Comparison of ENCODE assay signal across 21 mouse cellular contexts in genomic region chr12:111882852-111883251, GRCm38 (mm10). TPM values are rescaled to one million over a fixed set of nuclear protein-coding genes. Genes with fewer than 3 reads are reported as not detected.
DNase-seq lines count a peak whose midpoint lies in the region; ATAC-seq lines count a peak whose summit lies in the region.
"Had no signal": no experiment of that assay in that cellular context is flagged by ENCODE, and none has a peak within 500 bp of the region (broad histone marks: within the 10 kb centered on the region; RNA-seq: fewer than 3 reads in every experiment).

No protein-coding gene starts in this region.

- intact Hi-C loops in heart, postnatal 10 days (cut with DNase I) = loop anchor here (2.0 kb wide), 1 partner anchor 14 kb away; no protein-coding TSS in a partner anchor

- 10% methylated on average over 4 of the region's 4 CpGs for WGBS in heart, embryonic 14.5 days
- WGBS in intestine, embryonic 15.5 days = 25% methylated on average over 4 of the region's 4 CpGs

- no peaks in the 10 kb centered on the region for H3K9me3 ChIP-seq in heart, embryonic 14.5 days (ENCODE audit: control insufficient read depth, low read length)
- no peaks in the 10 kb centered on the region for H3K9me3 ChIP-seq in intestine, embryonic 15.5 days
- H3K9me3 ChIP-seq: forebrain, embryonic 13.5 days; hindbrain, embryonic 15.5 days; megakaryocyte, embryonic 14.5 days; stomach, embryonic 15.5 days had no signal

- H3K27me3 ChIP-seq in heart, embryonic 14.5 days (ENCODE audit: control insufficient read depth, insufficient read depth, low read length) = no peaks in the 10 kb centered on the region
- no peaks in the 10 kb centered on the region for H3K27me3 ChIP-seq in intestine, embryonic 15.5 days (replicated peaks)
- H3K27me3 ChIP-seq: forebrain, embryonic 13.5 days; hindbrain, embryonic 15.5 days; megakaryocyte, embryonic 14.5 days; stomach, embryonic 15.5 days had no signal

- H3K9ac ChIP-seq in heart, embryonic 14.5 days (ENCODE audit: low read length) = no peak overlapping the region
- no peak overlapping the region for H3K9ac ChIP-seq in intestine, embryonic 15.5 days
- H3K9ac ChIP-seq: forebrain, embryonic 13.5 days; hindbrain, embryonic 15.5 days; liver, embryonic 14.5 days; stomach, embryonic 15.5 days had no signal

- peak; percentile 91 for ATAC-seq in heart, embryonic 14.5 days (ENCODE audit: insufficient number of reproducible peaks, insufficient read depth, low FRiP score, low read depth)
- peak; percentile 70 for ATAC-seq in intestine, embryonic 15.5 days
- ATAC-seq: CD4-positive, CD25-positive, alpha-beta regulatory T cell, adult 4 months; forebrain, embryonic 13.5 days had no signal

- no peak overlapping the region for H3K4me3 ChIP-seq in heart, embryonic 14.5 days (ENCODE audit: control insufficient read depth in 1 of 2, insufficient read depth in 1 of 2, low read depth in 1 of 2, low read length in 2 of 2)
- no peak overlapping the region for H3K4me3 ChIP-seq in intestine, embryonic 15.5 days (replicated peaks)
- H3K4me3 ChIP-seq: erythroblast, embryonic 14.5 days; forebrain, embryonic 13.5 days; hindbrain, embryonic 15.5 days; layer of hippocampus, adult 2 months; megakaryocyte, embryonic 14.5 days; stomach, embryonic 15.5 days had no signal

- H3K27ac ChIP-seq in heart, embryonic 14.5 days (replicated peaks in 1 of 2; ENCODE audit: control insufficient read depth in 1 of 2, insufficient read depth in 1 of 2, low read depth in 2 of 2, low read length in 2 of 2) = peak overlapping the region; percentile 44 to 45
- no peak overlapping the region for H3K27ac ChIP-seq in intestine, embryonic 15.5 days
- H3K27ac ChIP-seq: forebrain, embryonic 13.5 days; hindbrain, embryonic 15.5 days; layer of hippocampus, adult 2 months; liver, embryonic 14.5 days; stomach, embryonic 15.5 days had no signal

- H3K36me3 ChIP-seq in heart, embryonic 14.5 days (ENCODE audit: control insufficient read depth, insufficient read depth, low read length) = no peaks in the 10 kb centered on the region
- H3K36me3 ChIP-seq in intestine, embryonic 15.5 days = no peaks in the 10 kb centered on the region
- H3K36me3 ChIP-seq: hindbrain, embryonic 15.5 days; stomach, embryonic 15.5 days had no signal

- DNase-seq in embryo, embryonic 10 days (ENCODE audit: low spot score) = peak; percentile 26
- no peak for DNase-seq in embryo, embryonic 11 days
- DNase-seq in heart, postnatal 10 days = no peak
- DNase-seq in A20 (ENCODE audit: low read depth, low spot score) = peak; percentile 62
- no peak for DNase-seq in adrenal gland, adult 2 months
- no peak for DNase-seq in right cerebral cortex, postnatal 4 days
- DNase-seq: cerebellum, adult 2 months; kidney, adult 18-20 months; kidney, postnatal 14 days; lung, postnatal 10 days; right cerebral cortex, postnatal 14 days had no signal

- H3K4me1 ChIP-seq in heart, embryonic 14.5 days (ENCODE audit: control insufficient read depth in 2 of 2, insufficient read depth in 2 of 2, low read length in 2 of 2) = peaks cover 3 to 20% of the 10 kb centered on the region in 2 experiments
- H3K4me1 ChIP-seq in intestine, embryonic 15.5 days (replicated peaks) = peaks cover 6% of the 10 kb centered on the region; the same call in 1 of the 2 replicates
- H3K4me1 ChIP-seq: forebrain, embryonic 13.5 days; hindbrain, embryonic 15.5 days; stomach, embryonic 15.5 days had no signal

- H3K4me2 ChIP-seq in heart, embryonic 14.5 days (ENCODE audit: low read length) = 0 out of 2 replicates have a peak overlapping the region, but pooled peaks have one; percentile 15
- no peak overlapping the region for H3K4me2 ChIP-seq in intestine, embryonic 15.5 days (replicated peaks)
- H3K4me2 ChIP-seq: forebrain, embryonic 13.5 days; hindbrain, embryonic 15.5 days; stomach, embryonic 15.5 days had no signal

RNA-seq across cellular contexts. Expression of gene Ppp1r13b, which starts 25.1 kb away (rescaled TPM):
- 15.4 and 15.5 TPM in 2 replicates for polyA plus RNA-seq in heart, embryonic 14.5 days (2014; fragmentation: Nextera tagmentation; extraction: Ambion mirVana)
- 10 to 100 TPM; 23.4 to 26.8 TPM for total RNA-seq in heart, postnatal 10 days (2021)
- 19.8 and 21.7 TPM in 2 replicates for polyA plus RNA-seq in intestine, embryonic 15.5 days (2015; fragmentation: Nextera tagmentation; extraction: Ambion mirVana)
- 10 to 100 TPM; 13.8 to 15.9 TPM for total RNA-seq in adrenal gland, adult 2 months (2021)
- 5.9 and 6.6 TPM in 2 replicates for polyA plus RNA-seq in adrenal gland, adult 2 months (2012; rRNA removed)

Comparison
In these comparisons a context has a peak if more than half of its experiments do, and no peak if none do; other contexts are left out.
1. DNase-seq: peak in embryo, embryonic 10 days (single experiment) and A20 (single experiment); none in embryo, embryonic 11 days (single experiment), heart, postnatal 10 days (0 of 2), adrenal gland, adult 2 months (single experiment) and right cerebral cortex, postnatal 4 days (single experiment).